Mouse (Mus musculus): Measurements from ENCODE around the gene Slc35f3. TPM values are rescaled to one million over a fixed set of nuclear protein-coding genes. Genes with fewer than 3 reads are reported as not detected.
A peak's percentile ranks its signal among the peaks of the same experiment; 100 is the strongest.

Slc35f3 gene
- total RNA-seq, 1 experiment, result 0.18 TPM

DNA sequence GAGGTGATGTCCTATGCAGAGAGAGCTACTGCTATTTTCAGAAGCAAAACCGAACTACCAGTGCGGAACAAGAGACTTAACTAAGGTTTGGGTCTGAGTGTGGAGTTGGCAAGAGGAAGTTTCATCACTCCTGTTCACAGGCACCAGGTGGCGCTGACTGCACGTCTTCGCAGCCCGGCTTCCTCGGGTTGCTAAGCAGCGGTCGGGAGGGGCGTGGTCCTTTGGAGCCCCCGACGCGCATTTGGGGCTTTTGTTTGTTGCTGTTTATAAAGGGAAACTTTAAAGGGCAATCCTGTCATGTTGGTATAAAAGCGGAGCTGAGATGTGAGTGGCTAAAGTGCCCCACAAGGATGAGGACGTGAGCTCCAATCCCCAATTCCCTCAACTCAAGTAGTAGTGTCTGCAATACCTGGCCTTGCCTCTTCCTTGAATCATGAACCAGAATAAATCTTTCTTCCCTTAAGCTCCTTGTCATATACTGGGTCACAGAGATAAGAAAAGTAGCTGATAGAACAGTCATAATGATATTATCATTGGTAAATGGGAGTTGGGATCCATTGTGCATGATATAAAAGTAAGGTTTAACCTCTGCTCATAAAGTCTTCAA lies 40.1 kb upstream of the Slc35f3 start:
- Histone ChIP-seq H3K4me3 (ENCODE audit: insufficient read depth in 1 of 2, low read depth in 1 of 2, low read length in 2 of 2, poor library complexity in 1 of 2, severe bottlenecking in 1 of 2) (peak overlapping the region in 1 of 2 experiments; percentile 16; a peak in 1 of 4 replicates), H3K4me1 (ENCODE audit: control insufficient read depth in 2 of 2, insufficient read depth in 2 of 2, low read length in 2 of 2, poor library complexity in 1 of 2) (peaks cover 0 to 3% of the 10 kb centered on the region in 2 experiments; a peak in 1 of 4 replicates), H3K9ac (ENCODE audit: insufficient read depth, low read depth, low read length, poor library complexity, severe bottlenecking) (no peak overlapping the region), H3K9me3 (ENCODE audit: control insufficient read depth, insufficient read depth, low read depth, low read length) (no peaks in the 10 kb centered on the region), H3K36me3 (ENCODE audit: control insufficient read depth, insufficient read depth, low read length, poor library complexity, severe bottlenecking) (no peaks in the 10 kb centered on the region), H3K27ac (ENCODE audit: insufficient read depth, low read depth, low read length, poor library complexity, severe bottlenecking) (no peak overlapping the region)
- in situ Hi-C loops (cut with MboI; ENCODE audit: low sequenced_read_pairs in 2 of 2, unreplicated experiment in 2 of 2), result no loop called here
- peak; percentile 65 for DNase-seq (ENCODE audit: low read depth, low spot score)
- peak; percentile 66; the same call in 1 of the 2 replicates for TF ChIP-seq ZC3H11A (IDR thresholded peaks at IDR 0.05; ENCODE audit: borderline replicate concordance, low read depth, low read length)
- TF ChIP-seq ZNF384 (IDR thresholded peaks at IDR 0.05; ENCODE audit: low read depth, low read length), result no peak
- TF ChIP-seq MAFK (IDR thresholded peaks at IDR 0.05; ENCODE audit: insufficient read depth, low read depth, low read length), result no peak
- TF ChIP-seq CHD2 (IDR thresholded peaks at IDR 0.05; ENCODE audit: low read depth, low read length), result no peak

GRCm38 (mm10) chr8:126265186-126265585 lies 33.2 kb upstream of the Slc35f3 start:
- H3K4me1 ChIP-seq (ENCODE audit: control insufficient read depth in 2 of 2, insufficient read depth in 2 of 2, low read length in 2 of 2, poor library complexity in 1 of 2), result no peaks in the 10 kb centered on the region
- in situ Hi-C loops (cut with MboI; ENCODE audit: low sequenced_read_pairs in 2 of 2, unreplicated experiment in 2 of 2), result no loop called here
- H3K36me3 ChIP-seq (ENCODE audit: control insufficient read depth, insufficient read depth, low read length, poor library complexity, severe bottlenecking), result no peaks in the 10 kb centered on the region
- no peak overlapping the region for H3K9ac ChIP-seq (ENCODE audit: insufficient read depth, low read depth, low read length, poor library complexity, severe bottlenecking)
- DNase-seq (ENCODE audit: low read depth, low spot score), result no peak
- no peaks in the 10 kb centered on the region for H3K9me3 ChIP-seq (ENCODE audit: control insufficient read depth, insufficient read depth, low read depth, low read length)
- H3K4me3 ChIP-seq (ENCODE audit: insufficient read depth in 1 of 2, low read depth in 1 of 2, low read length in 2 of 2, poor library complexity in 1 of 2, severe bottlenecking in 1 of 2), result no peak overlapping the region
- H3K27ac ChIP-seq (ENCODE audit: insufficient read depth, low read depth, low read length, poor library complexity, severe bottlenecking), result no peak overlapping the region
- TF ChIP-seq CHD2 (IDR thresholded peaks at IDR 0.05; ENCODE audit: low read depth, low read length) (no peak), HCFC1 (IDR thresholded peaks at IDR 0.05; ENCODE audit: borderline replicate concordance, insufficient read depth, low read length) (no peak), MAFK (IDR thresholded peaks at IDR 0.05; ENCODE audit: insufficient read depth, low read depth, low read length) (no peak), ZNF384 (IDR thresholded peaks at IDR 0.05; ENCODE audit: low read depth, low read length) (no peak), ZC3H11A (IDR thresholded peaks at IDR 0.05; ENCODE audit: borderline replicate concordance, low read depth, low read length) (no peak)

GRCm38 (mm10) chr8:126267118-126267517 lies 31.2 kb upstream of the Slc35f3 start:
- Histone ChIP-seq H3K27ac (ENCODE audit: insufficient read depth, low read depth, low read length, poor library complexity, severe bottlenecking) (no peak overlapping the region), H3K9me3 (ENCODE audit: control insufficient read depth, insufficient read depth, low read depth, low read length) (no peaks in the 10 kb centered on the region), H3K36me3 (ENCODE audit: control insufficient read depth, insufficient read depth, low read length, poor library complexity, severe bottlenecking) (no peaks in the 10 kb centered on the region), H3K9ac (ENCODE audit: insufficient read depth, low read depth, low read length, poor library complexity, severe bottlenecking) (no peak overlapping the region), H3K4me3 (ENCODE audit: insufficient read depth in 1 of 2, low read depth in 1 of 2, low read length in 2 of 2, poor library complexity in 1 of 2, severe bottlenecking in 1 of 2) (no peak overlapping the region), H3K4me1 (ENCODE audit: control insufficient read depth in 2 of 2, insufficient read depth in 2 of 2, low read length in 2 of 2, poor library complexity in 1 of 2) (no peaks in the 10 kb centered on the region)
- in situ Hi-C loops (cut with MboI; ENCODE audit: low sequenced_read_pairs in 2 of 2, unreplicated experiment in 2 of 2), result no loop called here
- DNase-seq (ENCODE audit: low read depth, low spot score), result peak; percentile 43
- TF ChIP-seq MAFK (IDR thresholded peaks at IDR 0.05; ENCODE audit: insufficient read depth, low read depth, low read length) (no peak), CHD2 (IDR thresholded peaks at IDR 0.05; ENCODE audit: low read depth, low read length) (no peak), ZC3H11A (IDR thresholded peaks at IDR 0.05; ENCODE audit: borderline replicate concordance, low read depth, low read length) (0 out of 2 replicates have a peak, but pooled peaks have one; percentile 54)

- H3K27ac ChIP-seq (ENCODE audit: insufficient read depth, low read depth, low read length, poor library complexity, severe bottlenecking), result no peak overlapping the region
- TF ChIP-seq MAFK (IDR thresholded peaks at IDR 0.05; ENCODE audit: insufficient read depth, low read depth, low read length) (no peak), ZNF384 (IDR thresholded peaks at IDR 0.05; ENCODE audit: low read depth, low read length) (no peak), CHD2 (IDR thresholded peaks at IDR 0.05; ENCODE audit: low read depth, low read length) (no peak), HCFC1 (IDR thresholded peaks at IDR 0.05; ENCODE audit: borderline replicate concordance, insufficient read depth, low read length) (no peak), ZC3H11A (IDR thresholded peaks at IDR 0.05; ENCODE audit: borderline replicate concordance, low read depth, low read length) (no peak)
- H3K4me3 ChIP-seq (ENCODE audit: insufficient read depth in 1 of 2, low read depth in 1 of 2, low read length in 2 of 2, poor library complexity in 1 of 2, severe bottlenecking in 1 of 2), result no peak overlapping the region
- no peaks in the 10 kb centered on the region for H3K4me1 ChIP-seq (ENCODE audit: control insufficient read depth in 2 of 2, insufficient read depth in 2 of 2, low read length in 2 of 2, poor library complexity in 1 of 2)
- in situ Hi-C loops (cut with MboI; ENCODE audit: low sequenced_read_pairs in 2 of 2, unreplicated experiment in 2 of 2), result no loop called here
- H3K9ac ChIP-seq (ENCODE audit: insufficient read depth, low read depth, low read length, poor library complexity, severe bottlenecking), result no peak overlapping the region
- no peaks in the 10 kb centered on the region for H3K9me3 ChIP-seq (ENCODE audit: control insufficient read depth, insufficient read depth, low read depth, low read length)
- DNase-seq (ENCODE audit: low read depth, low spot score), result no peak
- H3K36me3 ChIP-seq (ENCODE audit: control insufficient read depth, insufficient read depth, low read length, poor library complexity, severe bottlenecking), result no peaks in the 10 kb centered on the region
These were observed 28.6 kb upstream of the Slc35f3 start for GRCm38 (mm10) chr8:126269733-126270132.

DNA sequence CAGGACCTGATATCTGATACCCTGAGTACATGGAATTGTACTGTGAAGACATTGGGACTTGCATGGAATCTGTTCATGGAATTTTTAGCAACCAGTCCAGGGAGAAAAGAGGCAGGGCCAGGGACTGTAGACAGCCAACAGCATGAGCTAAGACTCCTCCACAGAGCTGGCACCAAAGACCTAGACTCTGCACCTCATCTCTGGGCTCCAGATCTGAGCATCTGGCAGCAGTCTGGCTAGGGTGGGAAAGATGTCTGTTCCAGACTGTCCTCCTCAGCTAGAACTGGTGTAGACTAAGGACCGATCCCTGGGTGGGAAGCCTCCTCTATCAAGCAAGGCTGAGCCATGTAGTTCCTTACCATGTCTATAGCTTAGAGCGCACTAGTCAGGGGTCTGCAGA lies 25.9 kb upstream of the Slc35f3 start:
- H3K27ac ChIP-seq (ENCODE audit: insufficient read depth, low read depth, low read length, poor library complexity, severe bottlenecking), result no peak overlapping the region
- H3K9ac ChIP-seq (ENCODE audit: insufficient read depth, low read depth, low read length, poor library complexity, severe bottlenecking), result no peak overlapping the region
- no peak overlapping the region for H3K4me3 ChIP-seq (ENCODE audit: insufficient read depth in 1 of 2, low read depth in 1 of 2, low read length in 2 of 2, poor library complexity in 1 of 2, severe bottlenecking in 1 of 2)
- H3K4me1 ChIP-seq (ENCODE audit: control insufficient read depth in 2 of 2, insufficient read depth in 2 of 2, low read length in 2 of 2, poor library complexity in 1 of 2), result no peaks in the 10 kb centered on the region
- H3K36me3 ChIP-seq (ENCODE audit: control insufficient read depth, insufficient read depth, low read length, poor library complexity, severe bottlenecking), result no peaks in the 10 kb centered on the region
- TF ChIP-seq ZNF384 (IDR thresholded peaks at IDR 0.05; ENCODE audit: low read depth, low read length) (no peak), ZC3H11A (IDR thresholded peaks at IDR 0.05; ENCODE audit: borderline replicate concordance, low read depth, low read length) (no peak), CHD2 (IDR thresholded peaks at IDR 0.05; ENCODE audit: low read depth, low read length) (no peak), HCFC1 (IDR thresholded peaks at IDR 0.05; ENCODE audit: borderline replicate concordance, insufficient read depth, low read length) (no peak), MAFK (IDR thresholded peaks at IDR 0.05; ENCODE audit: insufficient read depth, low read depth, low read length) (no peak)
- H3K9me3 ChIP-seq (ENCODE audit: control insufficient read depth, insufficient read depth, low read depth, low read length), result no peaks in the 10 kb centered on the region
- in situ Hi-C loops (cut with MboI; ENCODE audit: low sequenced_read_pairs in 2 of 2, unreplicated experiment in 2 of 2), result no loop called here
- DNase-seq (ENCODE audit: low read depth, low spot score), result no peak
